28 mouse cellular contexts compared by ENCODE assay signal in the genomic region with DNA sequence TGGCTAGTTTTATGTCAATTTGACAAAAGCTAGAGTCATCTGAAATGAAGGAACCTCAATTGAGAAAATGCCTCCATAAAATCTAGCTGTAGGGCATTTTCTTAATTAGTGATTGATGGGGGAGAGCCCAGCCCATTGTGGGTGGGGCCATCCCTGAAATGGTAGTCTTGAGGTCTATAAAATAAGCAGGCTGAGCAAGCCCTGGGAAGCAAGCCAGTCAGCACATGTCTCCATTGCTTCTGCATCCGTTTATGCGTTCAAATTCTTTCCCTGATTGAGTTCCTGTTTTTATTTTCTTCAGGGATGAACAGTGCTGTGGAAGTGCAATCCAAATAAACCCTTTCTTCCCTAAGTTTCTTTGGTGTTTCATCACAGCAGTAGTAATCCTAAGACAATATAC.
"Had no signal": no experiment of that assay in that cellular context is flagged by ENCODE, and none has a peak within 500 bp of the region (broad histone marks: within the 10 kb centered on the region; RNA-seq: fewer than 3 reads in every experiment).

No protein-coding gene starts in this region.

- H3K36me3 ChIP-seq: heart, embryonic 13.5 days; heart, embryonic 15.5 days; hindbrain, embryonic 10.5 days; hindbrain, embryonic 12.5 days; hindbrain, embryonic 15.5 days; kidney, embryonic 15.5 days; limb, embryonic 15.5 days; liver, embryonic 13.5 days; liver, embryonic 15.5 days had no signal

- DNase-seq: gastrocnemius, adult 2 months; gastrocnemius, postnatal 10 days; gastrocnemius, postnatal 25 days; heart, adult 2 months; heart, postnatal 4 days; kidney, adult 11 months; kidney, adult 2 months; kidney, adult 9 months; kidney, postnatal 14 days; kidney, postnatal 36 days; layer of hippocampus, adult 9-11 months; layer of hippocampus, postnatal 36 days; left cerebral cortex, postnatal 4 days; liver, embryonic 13.5 days; liver, postnatal 0 days had no signal

- H3K4me2 ChIP-seq: heart, embryonic 11.5 days; heart, embryonic 13.5 days; heart, embryonic 15.5 days; hindbrain, embryonic 12.5 days; hindbrain, embryonic 15.5 days; kidney, embryonic 15.5 days; limb, embryonic 15.5 days; liver, embryonic 11.5 days; liver, embryonic 13.5 days; liver, embryonic 15.5 days had no signal

- H3K9ac ChIP-seq: heart, embryonic 13.5 days; heart, embryonic 15.5 days; hindbrain, embryonic 12.5 days; hindbrain, embryonic 15.5 days; kidney, embryonic 15.5 days; limb, embryonic 15.5 days; liver, embryonic 13.5 days; liver, embryonic 15.5 days; liver, postnatal 0 days had no signal

- H3K4me3 ChIP-seq: gastrocnemius, adult 2 months; heart, adult 2 months; heart, embryonic 13.5 days; heart, embryonic 15.5 days; hindbrain, embryonic 10.5 days; hindbrain, embryonic 12.5 days; hindbrain, embryonic 15.5 days; kidney, embryonic 15.5 days; limb, embryonic 15.5 days; liver, embryonic 13.5 days; liver, embryonic 15.5 days had no signal

- H3K27me3 ChIP-seq: hindbrain, embryonic 12.5 days; hindbrain, embryonic 15.5 days; limb, embryonic 15.5 days; liver, embryonic 15.5 days had no signal

- H3K4me1 ChIP-seq: heart, embryonic 13.5 days; heart, embryonic 15.5 days; liver, embryonic 13.5 days; liver, embryonic 15.5 days had no signal

- ATAC-seq: hindbrain, postnatal 0 days; intestine, embryonic 16.5 days; liver, postnatal 0 days had no signal

- H3K27ac ChIP-seq: gastrocnemius, adult 2 months; heart, adult 2 months; heart, embryonic 13.5 days; heart, embryonic 15.5 days; hindbrain, embryonic 10.5 days; hindbrain, embryonic 12.5 days; hindbrain, embryonic 15.5 days; hindbrain, postnatal 0 days; kidney, embryonic 15.5 days; kidney, postnatal 0 days; limb, embryonic 15.5 days; liver, embryonic 13.5 days; liver, embryonic 15.5 days had no signal

- H3K9me3 ChIP-seq: heart, embryonic 13.5 days; heart, embryonic 15.5 days; hindbrain, embryonic 10.5 days; hindbrain, embryonic 12.5 days; hindbrain, embryonic 15.5 days; kidney, embryonic 15.5 days; limb, embryonic 15.5 days; liver, embryonic 13.5 days; liver, embryonic 15.5 days had no signal
